Mouse (Mus musculus) intestine, postnatal 0 days (tissue): ENCODE data around the gene Tst. TPM values are rescaled to one million over a fixed set of nuclear protein-coding genes. Genes with fewer than 3 reads are reported as not detected.

Experiments used
- ATAC-seq: fragments of 200-750 bp; cut with Nextera tagmentation; 2 replicates; pipeline ENCODE4 v1.8.0; 2017; ENCODE audit warnings: mild to moderate bottlenecking, moderate TSS enrichment, moderate library complexity
- H3K27ac ChIP-seq: fragments of 300-500 bp; sonication (generic); 2 replicates; pipeline ENCODE4 v1.5.1; 2014; ENCODE audit warnings: mild to moderate bottlenecking, low read depth, low read length, moderate library complexity
- H3K27me3 ChIP-seq: fragments of 300-500 bp; sonication (generic); replicated peaks from 2 replicates; pipeline ENCODE4 v1.6.1; 2014; ENCODE audit warnings: low read length, mixed read lengths; ENCODE audit not compliant: control insufficient read depth, insufficient read depth
- H3K36me3 ChIP-seq: fragments of 300-500 bp; sonication (generic); 2 replicates; pipeline ENCODE4 v1.6.1; 2014; ENCODE audit warnings: mild to moderate bottlenecking, moderate library complexity; ENCODE audit not compliant: control insufficient read depth, insufficient read depth
- H3K4me1 ChIP-seq: fragments of 300-500 bp; sonication (generic); replicated peaks from 2 replicates; pipeline ENCODE4 v1.6.1; 2014; ENCODE audit warnings: antibody characterized with exemption, low read length, mixed read lengths; ENCODE audit not compliant: control insufficient read depth, insufficient read depth
- H3K4me2 ChIP-seq: fragments of 300-500 bp; sonication (generic); replicated peaks from 2 replicates; pipeline ENCODE4 v1.6.1; 2014; ENCODE audit warnings: low read depth, mild to moderate bottlenecking, moderate library complexity
- H3K4me3 ChIP-seq: fragments of 300-500 bp; sonication (generic); 2 replicates; pipeline ENCODE4 v1.5.1; 2014; ENCODE audit warnings: low read depth, low read length
- H3K9ac ChIP-seq: fragments of 300-500 bp; sonication (generic); 2 replicates; pipeline ENCODE4 v1.6.1; 2014; ENCODE audit warnings: mild to moderate bottlenecking, low read depth, low read length
- H3K9me3 ChIP-seq: fragments of 300-500 bp; sonication (generic); 2 replicates; pipeline ENCODE4 v1.6.1; 2016; ENCODE audit warnings: mixed run types; ENCODE audit not compliant: control insufficient read depth
- CTCF ChIP-seq: sonication (generic); IDR thresholded peaks from 2 replicates; pipeline ENCODE4 v1.5.1; 2016; ENCODE audit warnings: low read depth, mild to moderate bottlenecking, control low read depth, antibody characterized with exemption, moderate library complexity
- WGBS: fragments of 180-500 bp; shearing (Covaris S2); extraction: QIAGEN DNeasy Blood & Tissue Kit; methylation state at CpG from one replicate; pipeline ENCODE4 v1.1.7; 2014; 5-methylcytosine and 5-hydroxymethylcytosine counted together
- polyA plus RNA-seq: library from polyadenylated mRNA; unstranded; fragments of >200 nt; fragmentation: Nextera tagmentation; extraction: Ambion mirVana; gene quantifications from 2 replicates; pipeline ENCODE4 v1.2.1, GENCODE M21; 2015

Gene Tst
- polyA plus RNA-seq, 1 experiment from 2014 or later = 48.3 TPM

GRCm38 (mm10) chr15:78413083-78413718, 7.5 kb upstream of the Tst start:
- no peak for ATAC-seq
- WGBS = 86% methylated on average over 14 of the region's 14 CpGs

DNA sequence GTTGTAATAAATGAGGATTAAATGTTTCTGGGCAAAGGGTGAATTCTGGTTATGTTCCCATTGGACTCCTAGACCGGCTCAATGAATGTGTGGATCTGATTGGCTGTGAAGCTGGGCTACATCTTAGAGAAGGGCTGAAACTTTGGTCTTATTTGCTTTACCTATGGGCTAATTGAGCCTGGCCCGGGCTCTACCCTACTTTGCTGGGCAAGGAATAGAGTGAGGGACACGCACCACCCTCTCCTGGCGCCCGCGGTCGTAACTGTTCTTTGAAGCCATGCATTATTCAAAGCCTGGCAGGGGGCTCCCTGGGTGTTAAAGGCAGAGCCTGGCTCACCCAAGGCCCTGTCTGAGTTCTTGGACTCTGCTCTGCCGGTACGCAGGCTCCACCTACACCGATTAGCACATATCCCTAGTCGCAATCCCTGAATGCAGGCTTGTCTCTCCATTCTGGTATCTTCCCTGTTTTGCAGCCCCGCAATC, 3.9 kb upstream of the Tst start:
- Histone ChIP-seq H3K9ac (no peak overlapping the region), H3K36me3 (peaks cover 5% of the 10 kb centered on the region; the same call in 1 of the 2 replicates), H3K4me2 (peak overlapping the region; percentile 45), H3K4me1 (peaks cover 4% of the 10 kb centered on the region; the same call in 1 of the 2 replicates), H3K9me3 (no peaks in the 10 kb centered on the region), H3K27me3 (peaks cover 12% of the 10 kb centered on the region), H3K4me3 (no peak overlapping the region), H3K27ac (no peak overlapping the region)
- ATAC-seq = peak; percentile 50
- TF ChIP-seq CTCF = no peak
- WGBS = 21% methylated on average over 12 of the region's 12 CpGs

More at GRCm38 (mm10) chr15:78413083-78413718, 7.5 kb upstream of the Tst start:
- TF ChIP-seq CTCF = no peak
- peaks cover 5% of the 10 kb centered on the region; the same call in 1 of the 2 replicates for H3K36me3 ChIP-seq
- no peak overlapping the region for H3K4me2 ChIP-seq
- no peak overlapping the region for H3K27ac ChIP-seq
- peaks cover 19% of the 10 kb centered on the region for H3K27me3 ChIP-seq
- H3K4me1 ChIP-seq = 0 out of 2 replicates have a peak, but pooled peaks cover 4% of the 10 kb centered on the region
- H3K9ac ChIP-seq = no peak overlapping the region
- H3K4me3 ChIP-seq = no peak overlapping the region
- no peaks in the 10 kb centered on the region for H3K9me3 ChIP-seq

- Histone ChIP-seq H3K4me1 (peaks cover 11% of the 10 kb centered on the region), H3K27me3 (peaks cover 7% of the 10 kb centered on the region), H3K27ac (peak within 1 kb of the TSS; percentile 92), H3K36me3 (no peaks in the 10 kb centered on the region), H3K9ac (peak within 1 kb of the TSS; percentile 79), H3K9me3 (no peaks in the 10 kb centered on the region), H3K4me2 (peak within 1 kb of the TSS; percentile 85), H3K4me3 (peak within 1 kb of the TSS; percentile 62)
- 0% methylated on average over 40 of the region's 40 CpGs for WGBS
- TF ChIP-seq CTCF = no peak
- ATAC-seq = peak; percentile 76
Measured at GRCm38 (mm10) chr15:78406293-78406934, 707 bp upstream of the Tst start, which contains the start of gene Mpst. TSS of gene Mpst (plus strand) at chr15:78406416.

GRCm38 (mm10) chr15:78405098-78405497, 609 bp downstream of the Tst start:
- Histone ChIP-seq H3K4me2 (peak overlapping the region; percentile 85), H3K4me1 (peaks cover 11% of the 10 kb centered on the region), H3K9me3 (no peaks in the 10 kb centered on the region), H3K9ac (no peak overlapping the region), H3K4me3 (peak overlapping the region; percentile 62), H3K27me3 (no peaks in the 10 kb centered on the region), H3K27ac (peak overlapping the region; percentile 92; the same call in 1 of the 2 replicates), H3K36me3 (no peaks in the 10 kb centered on the region)
- no peak for TF ChIP-seq CTCF
- 61% methylated on average over 11 of the region's 11 CpGs for WGBS
- ATAC-seq = no peak

- Histone ChIP-seq H3K27ac (no peak overlapping the region), H3K4me1 (peaks cover 9% of the 10 kb centered on the region), H3K4me3 (no peak overlapping the region), H3K9me3 (no peaks in the 10 kb centered on the region), H3K27me3 (no peaks in the 10 kb centered on the region), H3K4me2 (peak overlapping the region; percentile 28), H3K9ac (no peak overlapping the region), H3K36me3 (no peaks in the 10 kb centered on the region)
- TF ChIP-seq CTCF = no peak
- ATAC-seq = no peak
- 75% methylated on average over 1 of the region's 1 CpGs for WGBS
Measured at GRCm38 (mm10) chr15:78403896-78404295, 1.8 kb downstream of the Tst start.

DNA sequence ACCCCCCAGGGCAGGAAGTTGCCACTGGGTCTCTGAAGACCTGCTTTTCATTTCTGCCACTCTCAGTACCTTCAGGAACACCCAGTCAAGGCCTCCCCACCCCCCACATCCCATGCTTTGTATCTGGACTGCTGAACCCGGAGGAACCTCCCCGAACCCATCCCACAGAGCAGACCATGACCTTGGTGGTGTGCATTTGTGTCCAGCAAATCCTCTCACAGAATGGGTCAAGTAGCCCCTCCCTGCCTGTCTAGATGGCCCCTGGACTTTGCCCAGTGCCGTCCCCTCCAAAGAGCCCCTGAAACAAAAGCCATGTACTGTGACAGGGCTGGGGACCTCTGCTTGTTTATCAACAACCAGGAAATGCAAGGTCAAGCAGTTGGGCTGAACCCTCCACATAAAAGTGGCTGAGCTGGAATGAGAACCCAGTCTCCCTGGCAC, 2.4 kb downstream of the Tst start:
- no peaks in the 10 kb centered on the region for H3K36me3 ChIP-seq
- H3K4me3 ChIP-seq = no peak overlapping the region
- no peak overlapping the region for H3K27ac ChIP-seq
- H3K4me1 ChIP-seq = peaks cover 8% of the 10 kb centered on the region
- no peak for ATAC-seq
- no peaks in the 10 kb centered on the region for H3K9me3 ChIP-seq
- 21% methylated on average over 3 of the region's 3 CpGs for WGBS
- H3K27me3 ChIP-seq = 0 out of 2 replicates have a peak, but pooled peaks cover under 1% of the 10 kb centered on the region
- no peak for TF ChIP-seq CTCF
- no peak overlapping the region for H3K9ac ChIP-seq
- peak overlapping the region; percentile 28 for H3K4me2 ChIP-seq
